Mouse (Mus musculus) gastrocnemius, postnatal 14 days (tissue): ENCODE measurements at regions not wholly inside any gene's neighbourhood (a gene's known extent, or its start where the extent isn't known, plus 50 kb on each side); places are given as distances from the start of the nearest gene placed in this dataset.

Experiments used
- DNase-seq: peaks from one replicate; pipeline ENCODE4 v3.0.0; 2021; ENCODE audit warnings: mixed read lengths
- intact Hi-C: fragments of 180-260 bp; cut with DNase I; formaldehyde crosslinking; loops from one replicate; pipeline ENCODE4 v1.15.1; 2025; ENCODE audit warnings: low total_unique reads

DNA sequence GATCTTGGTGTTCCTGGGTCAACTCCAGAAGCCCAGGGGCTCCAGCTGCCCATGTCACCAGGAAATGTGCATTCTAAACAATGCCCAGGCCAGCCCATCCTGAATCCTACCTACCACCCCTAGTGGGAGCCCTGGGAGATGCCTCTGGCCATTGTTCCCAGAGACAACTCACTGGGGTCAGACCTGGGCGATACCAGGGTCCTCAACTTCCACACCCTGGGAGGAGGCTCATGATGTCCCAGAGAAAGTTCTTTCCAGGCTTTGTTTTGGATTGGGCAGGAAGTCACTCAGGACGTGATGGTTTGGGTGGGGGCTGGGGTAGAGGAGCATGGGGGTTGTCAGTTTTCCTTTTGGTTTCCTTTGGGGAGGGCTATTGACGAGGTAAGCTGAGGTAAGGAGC is 97.1 kb downstream of the Efnb1 start:
- DNase-seq: no peak
- intact Hi-C loops: no loop called here

GRCm38 (mm10) chrX:99232331-99232730 is 96.4 kb downstream of the Efnb1 start:
- no peak for DNase-seq
- intact Hi-C loops: no loop called here

DNA sequence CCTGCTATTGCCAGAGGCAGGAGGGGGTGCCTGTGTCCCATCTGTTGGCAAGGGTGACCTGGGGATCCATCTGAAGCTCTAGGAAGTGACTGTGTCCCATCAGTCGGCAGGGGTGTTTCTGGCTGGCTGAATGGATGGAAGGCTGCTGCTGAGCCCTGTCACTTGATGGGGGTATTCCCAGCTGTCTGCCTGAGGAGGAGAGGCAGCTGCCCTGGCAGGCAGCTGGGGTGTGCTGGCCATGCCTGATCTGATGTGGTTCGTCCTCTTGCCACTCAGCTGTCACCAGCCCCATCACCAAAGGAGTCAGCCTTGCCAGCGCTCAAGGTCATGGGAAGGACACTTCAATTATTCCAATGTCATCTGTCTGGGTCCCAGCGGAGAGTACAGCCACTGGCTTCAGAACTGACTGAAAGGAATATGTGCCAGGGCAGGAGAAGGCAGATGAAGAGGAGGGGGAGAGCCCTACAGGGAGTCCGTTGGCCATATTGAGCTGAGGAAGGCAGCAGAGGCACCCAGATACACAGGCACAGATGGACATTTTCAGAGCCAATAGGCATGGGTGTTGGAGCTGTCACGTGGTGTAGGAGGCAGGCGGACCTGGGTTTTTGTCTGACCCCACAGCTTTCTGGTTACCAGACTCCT is 89.3 kb downstream of the Efnb1 start:
- no peak for DNase-seq
- intact Hi-C loops: no loop called here

DNA sequence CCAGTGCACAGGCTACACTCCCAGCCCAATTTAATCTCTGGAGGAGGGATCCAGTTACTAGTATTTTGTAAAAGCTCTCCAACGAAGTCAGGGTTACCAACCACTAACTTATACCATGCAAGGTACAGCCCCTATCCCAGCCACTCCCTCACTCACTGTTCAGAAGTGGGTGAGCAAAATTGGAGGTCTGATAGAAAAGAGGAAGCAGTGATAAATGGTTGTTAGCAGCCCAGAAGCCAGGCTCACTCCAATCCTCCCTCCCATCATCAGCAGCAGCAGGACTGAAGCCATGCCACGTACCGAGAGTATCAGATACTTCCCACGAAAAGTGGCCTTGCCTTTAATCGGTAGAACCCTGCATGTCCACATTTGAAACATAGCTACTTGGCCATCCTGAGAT is 86.1 kb downstream of the Efnb1 start:
- intact Hi-C loops: no loop called here
- DNase-seq: no peak

GRCm38 (mm10) chrX:99220674-99221455 is 84.9 kb downstream of the Efnb1 start:
- no peak for DNase-seq
- intact Hi-C loops: no loop called here

GRCm38 (mm10) chrX:99218213-99218612 is 82.3 kb downstream of the Efnb1 start:
- no peak for DNase-seq
- intact Hi-C loops: no loop called here

DNA sequence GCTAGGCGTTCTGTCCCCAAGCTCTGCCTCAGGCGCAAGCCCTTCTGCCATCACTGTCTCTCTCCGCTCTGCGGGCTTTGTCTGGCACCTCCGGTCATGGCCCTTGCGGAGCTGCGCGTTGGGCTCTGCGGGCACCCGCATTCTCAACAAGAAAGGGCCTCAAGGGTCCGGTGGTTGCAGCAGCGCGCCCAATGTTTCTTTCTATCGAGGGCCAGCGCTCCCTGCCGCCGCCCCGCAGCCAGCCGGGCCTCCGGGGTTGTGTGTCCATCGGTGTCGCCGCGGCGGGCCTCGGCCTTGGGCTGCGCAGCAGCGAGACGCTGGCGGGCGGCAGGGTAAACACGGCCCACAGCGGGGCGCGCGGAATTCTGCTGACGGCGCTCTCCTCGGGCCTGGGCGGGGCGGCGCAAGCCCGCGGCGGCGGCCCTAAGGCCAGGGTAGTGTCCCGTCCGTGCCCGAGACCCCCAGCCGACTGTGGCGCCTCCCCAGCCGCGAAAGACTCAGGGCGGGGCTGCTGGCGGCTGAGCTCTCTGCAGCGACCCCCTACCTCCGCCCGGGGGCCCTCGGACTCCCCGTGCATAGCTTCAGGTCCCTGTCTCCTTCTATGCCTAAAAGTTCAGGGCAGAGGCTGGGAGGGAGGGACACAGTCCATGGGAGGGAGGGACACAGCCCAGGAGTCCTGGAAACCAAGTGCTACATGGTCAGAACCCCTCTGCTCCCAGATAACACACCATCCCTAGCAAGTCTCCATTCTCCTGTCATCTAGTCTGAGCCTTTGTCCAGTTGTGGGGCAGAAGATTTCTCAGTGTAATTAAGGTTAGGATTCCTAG is 80.9 kb downstream of the Efnb1 start:
- intact Hi-C loops: no loop called here
- peak; percentile 66 for DNase-seq

GRCm38 (mm10) chrX:99215931-99216330 is 80.0 kb downstream of the Efnb1 start:
- intact Hi-C loops: no loop called here
- DNase-seq: no peak

DNA sequence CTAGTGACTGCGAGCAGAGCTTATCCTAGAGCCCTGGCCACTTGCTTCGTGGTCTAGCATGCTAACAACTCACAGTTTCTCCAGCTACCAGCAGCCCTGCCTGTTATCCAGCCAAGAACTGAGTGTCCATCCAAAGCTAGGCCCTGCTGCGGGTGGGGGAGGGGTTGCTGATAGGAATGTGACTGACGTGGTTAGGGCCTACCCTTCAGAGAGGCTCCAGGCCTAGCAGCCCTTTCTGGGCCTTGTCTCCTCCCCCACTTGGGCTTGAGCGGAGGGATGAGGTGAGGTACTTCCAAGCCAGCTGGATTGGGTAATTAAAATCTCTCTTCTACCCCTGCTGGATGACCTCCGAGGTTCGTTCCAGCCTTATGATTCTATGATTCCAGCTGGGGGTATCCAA is 79.2 kb downstream of the Efnb1 start:
- intact Hi-C loops: no loop called here
- DNase-seq: no peak

DNA sequence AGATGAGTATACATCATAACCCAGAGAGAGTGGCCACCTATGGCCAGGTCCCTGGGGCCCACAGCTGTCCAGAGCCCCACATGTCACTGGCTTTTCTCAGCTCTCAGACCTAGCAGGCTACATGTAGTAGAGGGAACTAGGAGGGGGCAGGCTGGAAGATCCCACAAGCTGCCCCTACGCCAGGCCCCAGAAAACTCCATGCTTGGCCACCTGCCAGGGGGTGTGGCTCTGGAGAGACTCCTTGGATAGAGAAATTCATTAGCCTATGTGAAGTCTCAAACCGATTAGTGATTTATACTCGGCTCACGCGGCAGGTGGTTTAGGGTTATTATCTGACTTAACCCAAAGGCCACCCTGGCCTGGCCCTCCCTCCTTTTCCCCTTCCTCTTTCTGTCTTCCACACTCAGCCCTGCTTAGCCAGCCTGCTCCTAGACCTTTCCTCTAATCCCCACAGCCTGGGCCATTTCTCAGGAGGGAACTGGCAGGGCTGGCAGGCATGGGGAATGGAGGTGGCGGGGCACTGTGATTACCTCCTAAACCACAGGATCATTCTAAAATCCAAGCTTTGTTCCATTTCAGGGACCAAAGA is 77.7 kb downstream of the Efnb1 start:
- intact Hi-C loops: no loop called here
- no peak for DNase-seq

GRCm38 (mm10) chrX:99204077-99204476 is 68.1 kb downstream of the Efnb1 start:
- DNase-seq: no peak
- intact Hi-C loops: no loop called here

DNA sequence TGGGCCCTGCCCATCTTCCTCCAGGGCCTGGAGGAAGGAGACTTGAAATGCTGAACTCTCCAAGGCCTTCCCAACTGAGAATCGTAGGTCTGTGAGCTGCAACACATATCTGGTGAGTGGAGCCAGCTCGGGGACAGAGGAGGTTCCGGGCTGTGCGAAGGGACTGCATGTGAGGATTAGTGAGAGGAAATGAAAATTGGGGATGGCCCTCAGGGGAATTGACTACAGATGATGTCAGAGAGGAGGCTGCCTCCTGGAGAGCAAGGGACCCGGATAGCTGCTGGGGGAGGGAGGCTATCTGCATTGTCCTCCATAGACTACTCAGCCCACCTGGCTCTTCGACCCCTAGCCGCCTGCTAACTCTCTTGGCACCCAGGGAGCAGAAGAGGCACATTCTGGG is 65.2 kb downstream of the Efnb1 start:
- DNase-seq: no peak
- intact Hi-C loops: no loop called here

DNA sequence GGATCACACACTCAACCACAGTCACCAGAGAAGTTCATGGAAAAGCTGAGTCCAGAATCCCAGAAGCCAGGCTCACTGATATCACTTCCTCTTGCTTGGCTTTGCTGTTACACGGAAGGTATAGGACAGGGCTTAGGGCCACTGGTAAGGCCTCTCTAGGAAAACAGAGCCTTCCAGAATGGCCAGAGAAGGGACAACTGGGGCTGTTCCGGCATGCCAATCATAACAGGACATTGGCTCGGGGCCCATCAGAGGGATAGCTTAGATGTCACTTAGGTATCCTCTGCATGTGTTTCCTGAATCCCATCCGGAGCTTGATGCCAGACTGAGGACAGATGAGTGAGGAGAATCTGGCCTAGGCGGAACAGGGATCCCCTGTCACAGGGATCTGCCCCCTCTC is 63.7 kb downstream of the Efnb1 start:
- intact Hi-C loops: no loop called here

DNA sequence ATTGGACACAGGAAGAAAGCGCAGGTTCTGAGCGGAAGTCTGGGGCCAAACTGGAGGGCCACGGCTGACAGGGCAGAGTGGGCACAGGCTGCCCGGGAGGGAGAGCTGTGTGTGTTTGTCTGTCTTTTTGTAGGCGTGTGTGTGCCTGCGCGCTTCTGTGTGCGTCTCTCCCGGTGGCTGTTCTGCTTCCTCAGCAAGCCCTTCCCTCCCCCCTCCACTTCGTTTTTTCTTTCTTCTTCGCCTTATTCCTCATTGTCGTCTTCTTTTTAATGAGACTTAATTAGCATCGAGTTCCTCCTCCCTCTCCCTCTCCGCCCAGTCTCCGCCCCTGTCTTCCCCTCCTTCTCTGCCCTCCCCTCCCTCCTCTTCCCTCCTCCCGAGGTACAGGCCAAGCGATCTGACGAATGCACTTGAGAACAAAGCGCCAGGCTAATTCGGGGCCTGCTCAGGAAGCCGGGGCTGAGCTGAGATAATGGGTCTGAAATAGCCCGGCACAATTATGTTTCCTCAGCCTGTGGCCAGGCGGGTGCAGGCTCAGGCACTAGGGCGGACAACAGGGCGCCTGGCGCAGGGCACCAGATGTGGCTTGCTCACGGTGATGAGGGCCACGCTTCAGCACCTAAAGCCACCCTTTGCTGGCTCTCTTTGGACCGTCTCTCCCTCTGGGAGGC is 63.2 kb downstream of the Efnb1 start:
- intact Hi-C loops: no loop called here
- peak; percentile 64 for DNase-seq

More for the DNA sequence above, 63.7 kb downstream of the Efnb1 start:
- no peak for DNase-seq
